Mouse (Mus musculus): ENCODE measurements at regions not wholly inside any gene's neighbourhood (a gene's known extent, or its start where the extent isn't known, plus 50 kb on each side); places are given as distances from the start of the nearest gene placed in this dataset.

DNA sequence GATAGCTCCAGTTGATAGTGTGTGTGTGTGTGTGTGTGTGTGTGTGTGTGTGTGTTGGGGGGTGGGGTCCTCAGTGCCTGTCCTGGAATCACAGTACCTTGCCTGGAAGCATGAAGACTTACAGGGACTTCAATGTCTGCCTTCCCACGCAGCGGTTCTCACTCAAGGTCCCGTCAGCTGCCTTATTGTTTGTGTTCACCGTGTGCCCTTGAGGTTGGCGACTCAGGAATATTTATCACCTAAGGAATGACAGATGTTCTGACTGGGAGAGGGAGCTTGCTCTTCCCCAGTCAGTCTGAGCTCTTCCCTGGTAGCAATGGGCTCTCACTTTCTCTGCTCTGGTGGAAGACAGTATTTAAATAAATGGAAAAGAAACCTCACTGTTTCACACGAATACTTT is 309.8 kb upstream of the 3110018I06Rik start:
- TF ChIP-seq CTCF (IDR thresholded peaks at IDR 0.05; ENCODE audit: low read depth), result no peak
- TF ChIP-seq EP300 (IDR thresholded peaks at IDR 0.05; ENCODE audit: low read depth), result no peak

Measured in liver, postnatal 0 days (tissue).